Mouse (Mus musculus) MEL (cell line): ENCODE data around the gene Gm5431. TPM values are rescaled to one million over a fixed set of nuclear protein-coding genes. Genes with fewer than 3 reads are reported as not detected.

Experiments used
- ELF1 ChIP-seq: IDR thresholded peaks from 2 replicates; pipeline ENCODE4 v1.6.1; 2014; ENCODE audit warnings: low read depth, mild to moderate bottlenecking, inconsistent platforms, low read length, improper control_type of control experiment, moderate library complexity
- GABPA ChIP-seq: IDR thresholded peaks from 2 replicates; pipeline ENCODE4 v1.6.1; 2012; ENCODE audit warnings: low read depth, mild to moderate bottlenecking, inconsistent platforms, low read length, improper control_type of control experiment, moderate library complexity
- KAT2A ChIP-seq: conservative IDR thresholded peaks from 2 replicates; pipeline ENCODE4 v1.6.1; 2012; ENCODE audit warnings: low read depth, low read length, improper control_type of control experiment, inconsistent platforms
- MAX ChIP-seq: IDR thresholded peaks from 2 replicates; pipeline ENCODE4 v1.6.1; 2011; ENCODE audit warnings: low read length, improper control_type of control experiment
- MAZ ChIP-seq: IDR thresholded peaks from 2 replicates; pipeline ENCODE4 v1.6.1; 2012; ENCODE audit warnings: low read depth, mild to moderate bottlenecking, inconsistent platforms, low read length, improper control_type of control experiment
- MYC ChIP-seq: IDR thresholded peaks from 2 replicates; pipeline ENCODE4 v1.6.1; 2011; ENCODE audit warnings: low read depth, mild to moderate bottlenecking, low read length, improper control_type of control experiment, moderate library complexity
- NRF1 ChIP-seq: IDR thresholded peaks from 2 replicates; pipeline ENCODE4 v1.6.1; 2014; ENCODE audit warnings: low read depth, mild to moderate bottlenecking, inconsistent platforms, low read length, improper control_type of control experiment, moderate library complexity; ENCODE audit not compliant: poor library complexity, insufficient read depth, severe bottlenecking
- SIN3A ChIP-seq: IDR thresholded peaks from 2 replicates; pipeline ENCODE4 v1.6.1; 2012; ENCODE audit warnings: low read length, improper control_type of control experiment, inconsistent platforms
- TCF12 ChIP-seq: IDR thresholded peaks from 2 replicates; pipeline ENCODE4 v1.6.1; 2014; ENCODE audit warnings: low read depth, mild to moderate bottlenecking, inconsistent platforms, low read length, improper control_type of control experiment, moderate library complexity
- ZC3H11A ChIP-seq: IDR thresholded peaks from 2 replicates; pipeline ENCODE4 v1.6.1; 2012; ENCODE audit warnings: low read depth, mild to moderate bottlenecking, inconsistent platforms, low read length, improper control_type of control experiment
- ZMIZ1 ChIP-seq: IDR thresholded peaks from 2 replicates; pipeline ENCODE4 v1.6.1; 2012; ENCODE audit warnings: low read depth, mild to moderate bottlenecking, inconsistent platforms, low read length, improper control_type of control experiment, moderate library complexity
- polyA plus RNA-seq, 2 experiments: library from polyadenylated mRNA; stranded (reverse) in 1 of 2; unstranded in 1 of 2; fragments of >175 nt in 1 of 2; fragments of >200 nt in 1 of 2; gene quantifications; 2 replicates each; pipeline versions ENCODE4 v1.2.1 to v1.2.4; 2012; ENCODE audit warnings: low replicate concordance in 2 of 2, low read depth in 1 of 2; ENCODE audit not compliant: insufficient read length in 2 of 2, insufficient read depth in 1 of 2, missing spikeins in 1 of 2
- total RNA-seq: library from RNA; depleted of rRNA; stranded (reverse); fragments of 300-350 nt; gene quantifications from 2 replicates; pipeline ENCODE4 v1.2.3, GENCODE M21; 2012; rRNA removed

The Gm5431 gene
- total and polyA plus RNA-seq, 3 experiments, result 0.04 TPM; not detected in 2

- TF ChIP-seq MAZ (no peak), MYC (peak; percentile 84), TCF12 (peak; percentile 64), ZMIZ1 (peak; percentile 46; the same call in 1 of the 2 replicates), GABPA (no peak), KAT2A (no peak), MAX (peak; percentile 96), NRF1 (no peak), ZC3H11A (no peak; the same call in 1 of the 2 replicates), SIN3A (peak; percentile 78), ELF1 (peak; percentile 30; the same call in 1 of the 2 replicates)
Observed at GRCm38 (mm10) chr11:48838181-48838797, 63.7 kb downstream of the Gm5431 start (continued).

Other genes with a start within 250 kb of the Gm5431 start
- 5,378 and 5,815 TPM in 2 replicates for gene Rack1, start 101.9 kb downstream of the Gm5431 start, total RNA-seq
- gene Rack1, start 101.9 kb downstream of the Gm5431 start, polyA plus RNA-seq, result 1,000 to 10,000 TPM in 1 of 2 experiments, 100 to 1,000 TPM in 1; 376 to 4,421 TPM
- gene Trim41, start 84.9 kb downstream of the Gm5431 start, total RNA-seq, result 31.6 and 37.0 TPM in 2 replicates
- 10 to 100 TPM; 56.4 to 76.3 TPM for gene Trim41, start 84.9 kb downstream of the Gm5431 start, polyA plus RNA-seq
- 0.72 and 0.81 TPM in 2 replicates for gene Trim7, start 76.1 kb downstream of the Gm5431 start, total RNA-seq
- gene Trim7, start 76.1 kb downstream of the Gm5431 start, polyA plus RNA-seq, result 1 to 10 TPM in 1 of 2 experiments, not detected in 1; 1.3 TPM
- 7.1 and 10.9 TPM in 2 replicates for gene Gm12184, start 75.6 kb downstream of the Gm5431 start, total RNA-seq
- gene Gm12184, start 75.6 kb downstream of the Gm5431 start, polyA plus RNA-seq, result 10 to 100 TPM in 1 of 2 experiments, not detected in 1; 15.3 TPM
- 7.5 and 10.7 TPM in 2 replicates for gene Irgm1, start 30.5 kb downstream of the Gm5431 start, total RNA-seq
- 10 to 100 TPM in 1 of 2 experiments, not detected in 1; 10.0 TPM for gene Irgm1, start 30.5 kb downstream of the Gm5431 start, polyA plus RNA-seq
- 2.8 and 6.6 TPM in 2 replicates for gene Psme2b, start 44.0 kb upstream of the Gm5431 start, total RNA-seq
- 1 to 10 TPM in 1 of 2 experiments, not detected in 1; 6.2 TPM for gene Psme2b, start 44.0 kb upstream of the Gm5431 start, polyA plus RNA-seq
- 0.92 and 2.0 TPM in 2 replicates for gene Olfr56, start 76.7 kb upstream of the Gm5431 start, total RNA-seq
- under 1 TPM in 1 of 2 experiments, not detected in 1; 0.58 TPM for gene Olfr56, start 76.7 kb upstream of the Gm5431 start, polyA plus RNA-seq
- gene 9930111J21Rik1, start 77.2 kb upstream of the Gm5431 start, total RNA-seq, result 0.04 TPM in 1 of 2 replicates, not detected in the other
- under 1 TPM in 1 of 2 experiments, not detected in 1; 0.06 TPM for gene 9930111J21Rik1, start 77.2 kb upstream of the Gm5431 start, polyA plus RNA-seq
- gene Gm12185, start 90.0 kb upstream of the Gm5431 start, total RNA-seq, result not detected in 2 replicates
- gene Gm12185, start 90.0 kb upstream of the Gm5431 start, polyA plus RNA-seq, result not detected
- not detected in 2 replicates for gene Tgtp1, start 92.0 kb upstream of the Gm5431 start, total RNA-seq
- not detected for gene Tgtp1, start 92.0 kb upstream of the Gm5431 start, polyA plus RNA-seq
- gene 9930111J21Rik2, start 149.0 kb upstream of the Gm5431 start, total RNA-seq, result 0.08 and 0.16 TPM in 2 replicates
- under 1 TPM in 1 of 2 experiments, not detected in 1; 0.04 TPM for gene 9930111J21Rik2, start 149.0 kb upstream of the Gm5431 start, polyA plus RNA-seq
- 0.75 and 0.77 TPM in 2 replicates for gene Tgtp2, start 162.0 kb upstream of the Gm5431 start, total RNA-seq
- gene Tgtp2, start 162.0 kb upstream of the Gm5431 start, polyA plus RNA-seq, result under 1 TPM in 1 of 2 experiments, not detected in 1; 0.54 TPM
- 35.2 and 48.0 TPM in 2 replicates for gene Ifi47, start 174.4 kb upstream of the Gm5431 start, total RNA-seq
- gene Ifi47, start 174.4 kb upstream of the Gm5431 start, polyA plus RNA-seq, result 10 to 100 TPM in 1 of 2 experiments, not detected in 1; 26.4 TPM
- gene Olfr1396, start 212.7 kb upstream of the Gm5431 start, total RNA-seq, result not detected in 2 replicates
- under 1 TPM in 1 of 2 experiments, not detected in 1; 0.06 TPM for gene Olfr1396, start 212.7 kb upstream of the Gm5431 start, polyA plus RNA-seq
- gene Olfr1395, start 240.1 kb upstream of the Gm5431 start, total RNA-seq, result not detected in 2 replicates
- gene Olfr1395, start 240.1 kb upstream of the Gm5431 start, polyA plus RNA-seq, result not detected